Mouse (Mus musculus) midbrain, embryonic 10.5 days (tissue): ENCODE results near the gene Rpl26. TPM values are rescaled to one million over a fixed set of nuclear protein-coding genes. Genes with fewer than 3 reads are reported as not detected.

Source experiments
- DNase-seq: peaks from one replicate; pipeline ENCODE4 v3.0.0-alpha.2; 2017; ENCODE audit warnings: low spot score
- H3K27ac ChIP-seq: fragments of 300-500 bp; sonication (generic); replicated peaks from 2 replicates; pipeline ENCODE4 v1.5.1; 2016; ENCODE audit warnings: mild to moderate bottlenecking
- H3K27me3 ChIP-seq: fragments of 300-500 bp; sonication (generic); 2 replicates; pipeline ENCODE4 v1.6.1; 2016; ENCODE audit warnings: low read depth, mild to moderate bottlenecking; ENCODE audit not compliant: poor library complexity, severe bottlenecking
- H3K36me3 ChIP-seq: fragments of 300-500 bp; sonication (generic); 2 replicates; pipeline ENCODE4 v1.6.1; 2016; ENCODE audit warnings: mild to moderate bottlenecking, moderate library complexity
- H3K4me1 ChIP-seq: fragments of 300-500 bp; sonication (generic); 2 replicates; pipeline ENCODE4 v1.6.1; 2016
- H3K4me3 ChIP-seq: fragments of 300-500 bp; sonication (generic); 2 replicates; pipeline ENCODE4 v1.5.1; 2016; ENCODE audit warnings: mild to moderate bottlenecking, moderate library complexity
- H3K9me3 ChIP-seq: fragments of 300-500 bp; sonication (generic); replicated peaks from 2 replicates; pipeline ENCODE4 v1.6.1; 2016; ENCODE audit warnings: mild to moderate bottlenecking
- WGBS: fragments of 180-500 bp; shearing (Covaris S2); methylation state at CpG from one replicate; pipeline ENCODE4 v1.1.7; 2016; 5-methylcytosine and 5-hydroxymethylcytosine counted together
- polyA plus RNA-seq: library from polyadenylated mRNA; unstranded; fragments of >200 nt; fragmentation: Nextera tagmentation; extraction: Ambion mirVana; gene quantifications from 2 replicates; pipeline ENCODE4 v1.2.1, GENCODE M21; 2016

Rpl26 gene
- polyA plus RNA-seq, 1 experiment from 2014 or later = 1,017 TPM

GRCm38 (mm10) chr11:68939451-68940304, 38.3 kb downstream of the Rpl26 start:
- Histone ChIP-seq H3K36me3 (no peaks in the 10 kb centered on the region), H3K27ac (peak overlapping the region; percentile 80), H3K27me3 (no peaks in the 10 kb centered on the region), H3K9me3 (no peaks in the 10 kb centered on the region), H3K4me3 (peak overlapping the region; percentile 58), H3K4me1 (peaks cover 14% of the 10 kb centered on the region)
- 5% methylated on average over 16 of the region's 16 CpGs for WGBS
- peak; percentile 88 for DNase-seq

DNA sequence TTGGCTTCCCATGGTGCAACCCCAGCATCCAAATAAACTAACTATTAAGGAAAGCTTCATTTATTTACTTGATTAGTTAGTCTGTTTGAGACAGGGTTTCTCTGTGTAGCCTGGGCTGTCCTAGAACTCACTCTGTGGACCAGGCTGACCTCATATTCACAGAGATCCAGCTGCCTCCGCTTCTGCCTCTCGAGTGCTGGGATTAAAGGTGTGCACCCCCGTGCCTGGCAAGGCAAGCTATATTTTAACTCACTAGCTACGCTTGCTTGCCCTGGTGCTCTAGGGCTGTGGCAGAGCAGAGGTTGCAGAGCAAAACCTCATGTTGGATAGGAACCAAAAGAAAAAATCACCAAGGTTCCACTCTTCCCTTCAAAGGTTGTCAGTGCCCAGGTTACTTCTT, 39.1 kb downstream of the Rpl26 start:
- H3K27me3 ChIP-seq = no peaks in the 10 kb centered on the region
- no peak for DNase-seq
- H3K4me1 ChIP-seq = peaks cover 14% of the 10 kb centered on the region
- H3K27ac ChIP-seq = peak overlapping the region; percentile 80
- H3K36me3 ChIP-seq = no peaks in the 10 kb centered on the region
- WGBS = 66% methylated on average over 4 of the region's 4 CpGs
- peak overlapping the region; percentile 58 for H3K4me3 ChIP-seq
- no peaks in the 10 kb centered on the region for H3K9me3 ChIP-seq

DNA sequence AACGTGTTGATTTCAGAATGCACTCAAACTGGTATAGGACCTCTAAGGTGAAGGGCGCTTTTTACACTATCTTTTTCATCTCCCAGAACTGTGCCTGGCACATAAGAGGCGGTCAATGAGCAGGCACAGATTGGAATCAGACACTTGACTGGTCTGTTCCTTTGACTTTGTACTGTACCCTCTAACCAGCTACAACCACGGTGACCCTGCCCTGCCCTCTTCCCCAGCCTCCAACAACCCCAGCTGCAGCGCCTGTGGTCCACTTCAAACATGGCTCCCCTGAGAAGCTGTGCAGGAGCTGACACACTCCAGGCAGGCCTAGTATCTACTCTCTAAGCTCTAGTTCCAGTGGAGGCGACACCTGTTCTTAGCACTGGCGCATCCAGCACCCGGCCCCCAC, 41.3 kb downstream of the Rpl26 start:
- Histone ChIP-seq H3K4me3 (no peak overlapping the region), H3K9me3 (no peaks in the 10 kb centered on the region), H3K27ac (no peak overlapping the region), H3K4me1 (peaks cover 23% of the 10 kb centered on the region), H3K27me3 (peaks cover 21% of the 10 kb centered on the region), H3K36me3 (no peaks in the 10 kb centered on the region)
- DNase-seq = no peak
- 93% methylated on average over 8 of the region's 8 CpGs for WGBS

DNA sequence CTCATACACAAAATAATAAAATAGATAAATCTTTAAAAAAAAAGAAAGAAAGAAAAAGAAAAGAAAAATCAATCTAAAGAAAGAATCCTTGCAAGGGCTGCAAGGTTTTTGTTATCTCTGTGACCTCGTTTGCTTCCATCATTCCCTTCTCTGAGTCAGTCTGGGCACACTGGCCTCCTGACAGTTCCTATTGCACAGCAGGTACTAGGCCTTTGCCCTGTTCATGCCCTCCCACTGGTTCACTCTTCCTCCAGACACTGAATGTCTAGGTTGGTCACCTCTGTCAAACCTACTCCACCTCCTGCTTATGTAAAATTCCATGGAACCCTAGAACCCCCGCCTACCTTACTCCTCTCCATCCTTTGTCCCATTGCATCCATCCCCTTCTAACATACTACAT, 43.9 kb downstream of the Rpl26 start:
- no peak for DNase-seq
- Histone ChIP-seq H3K36me3 (no peaks in the 10 kb centered on the region), H3K4me3 (no peak overlapping the region), H3K27ac (no peak overlapping the region), H3K4me1 (peaks cover 17% of the 10 kb centered on the region), H3K27me3 (peaks cover 37% of the 10 kb centered on the region), H3K9me3 (no peaks in the 10 kb centered on the region)
- WGBS = 86% methylated on average over 2 of the region's 2 CpGs

GRCm38 (mm10) chr11:68946001-68946400, 44.6 kb downstream of the Rpl26 start:
- no peak overlapping the region for H3K4me3 ChIP-seq
- WGBS = 84% methylated on average over 4 of the region's 4 CpGs
- H3K27me3 ChIP-seq = peaks cover 39% of the 10 kb centered on the region
- H3K36me3 ChIP-seq = no peaks in the 10 kb centered on the region
- DNase-seq = no peak
- H3K27ac ChIP-seq = no peak overlapping the region
- H3K4me1 ChIP-seq = peaks cover 12% of the 10 kb centered on the region
- no peaks in the 10 kb centered on the region for H3K9me3 ChIP-seq

- Histone ChIP-seq H3K36me3 (no peaks in the 10 kb centered on the region), H3K9me3 (no peaks in the 10 kb centered on the region), H3K27ac (no peak overlapping the region), H3K4me1 (peaks cover 12% of the 10 kb centered on the region), H3K4me3 (peak overlapping the region; percentile 28), H3K27me3 (peaks cover 49% of the 10 kb centered on the region)
- WGBS = 6% methylated on average over 14 of the region's 16 CpGs
- DNase-seq = no peak
These were observed 45.5 kb downstream of the Rpl26 start for GRCm38 (mm10) chr11:68946806-68947440.

DNA sequence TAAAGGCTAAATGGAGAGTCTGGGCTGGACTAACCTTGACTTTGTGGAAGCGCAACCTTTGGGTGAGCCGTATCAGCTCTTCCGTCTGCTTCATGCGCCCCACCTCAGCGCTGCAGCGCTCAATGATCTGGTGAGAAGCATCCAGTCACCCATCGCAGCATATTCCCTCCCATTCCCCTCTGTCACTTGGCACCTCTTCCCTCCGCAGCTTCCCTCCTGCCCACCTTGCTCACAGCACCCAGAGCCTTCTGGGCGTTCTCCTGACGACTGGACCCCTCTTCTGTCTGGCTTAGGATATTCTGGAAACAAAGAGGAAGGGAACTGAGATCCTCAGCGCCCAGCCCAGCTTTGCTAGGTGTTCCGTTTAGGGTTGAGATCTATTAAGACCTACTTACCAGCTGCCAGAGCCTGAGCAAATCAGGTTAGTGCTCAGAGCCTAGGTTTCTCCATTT, 46.2 kb downstream of the Rpl26 start:
- 7% methylated on average over 12 of the region's 12 CpGs for WGBS
- H3K27me3 ChIP-seq = peaks cover 55% of the 10 kb centered on the region
- no peak overlapping the region for H3K27ac ChIP-seq
- peak; percentile 15 for DNase-seq
- peak overlapping the region; percentile 28 for H3K4me3 ChIP-seq
- peaks cover 12% of the 10 kb centered on the region for H3K4me1 ChIP-seq
- no peaks in the 10 kb centered on the region for H3K36me3 ChIP-seq
- H3K9me3 ChIP-seq = no peaks in the 10 kb centered on the region

DNA sequence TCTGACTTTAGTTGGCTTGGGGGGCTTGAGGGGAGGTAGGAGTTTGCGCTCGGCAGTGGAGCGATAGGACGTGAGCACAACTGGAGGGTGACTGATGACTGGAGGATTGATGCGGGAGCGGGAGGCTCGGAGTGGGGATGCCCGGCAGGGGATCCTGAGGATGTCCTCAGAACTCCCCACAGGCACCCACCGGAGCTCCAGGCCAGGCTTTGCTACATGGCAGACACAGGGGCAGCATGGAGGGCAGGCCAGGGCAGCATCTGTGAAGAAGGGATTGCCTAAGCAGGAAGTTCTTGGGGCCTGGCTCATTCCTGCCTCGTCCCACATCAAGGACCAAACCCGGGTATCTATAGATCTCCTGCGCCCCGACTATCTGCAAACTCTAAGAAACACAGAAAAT, 52.5 kb downstream of the Rpl26 start:
- Histone ChIP-seq H3K36me3 (no peaks in the 10 kb centered on the region), H3K27me3 (peaks cover 76% of the 10 kb centered on the region), H3K4me1 (peaks cover 32% of the 10 kb centered on the region), H3K4me3 (peak overlapping the region; percentile 56), H3K9me3 (no peaks in the 10 kb centered on the region), H3K27ac (peak overlapping the region; percentile 46; the same call in 1 of the 2 replicates)
- WGBS = 7% methylated on average over 13 of the region's 13 CpGs
- no peak for DNase-seq

GRCm38 (mm10) chr11:68954408-68954807, 53.0 kb downstream of the Rpl26 start:
- peaks cover 32% of the 10 kb centered on the region for H3K4me1 ChIP-seq
- peak; percentile 35 for DNase-seq
- H3K9me3 ChIP-seq = no peaks in the 10 kb centered on the region
- H3K27me3 ChIP-seq = peaks cover 74% of the 10 kb centered on the region
- peak overlapping the region; percentile 77 for H3K27ac ChIP-seq
- peak overlapping the region; percentile 56 for H3K4me3 ChIP-seq
- no peaks in the 10 kb centered on the region for H3K36me3 ChIP-seq
- under 1% methylated on average over 17 of the region's 17 CpGs for WGBS

- H3K36me3 ChIP-seq = no peaks in the 10 kb centered on the region
- no peak for DNase-seq
- H3K4me3 ChIP-seq = peak overlapping the region; percentile 56
- peak overlapping the region; percentile 77; the same call in 1 of the 2 replicates for H3K27ac ChIP-seq
- H3K27me3 ChIP-seq = peaks cover 70% of the 10 kb centered on the region
- no peaks in the 10 kb centered on the region for H3K9me3 ChIP-seq
- H3K4me1 ChIP-seq = peaks cover 30% of the 10 kb centered on the region
- WGBS = 63% methylated on average over 5 of the region's 5 CpGs
These were observed 54.1 kb downstream of the Rpl26 start for GRCm38 (mm10) chr11:68955473-68955872.

DNA sequence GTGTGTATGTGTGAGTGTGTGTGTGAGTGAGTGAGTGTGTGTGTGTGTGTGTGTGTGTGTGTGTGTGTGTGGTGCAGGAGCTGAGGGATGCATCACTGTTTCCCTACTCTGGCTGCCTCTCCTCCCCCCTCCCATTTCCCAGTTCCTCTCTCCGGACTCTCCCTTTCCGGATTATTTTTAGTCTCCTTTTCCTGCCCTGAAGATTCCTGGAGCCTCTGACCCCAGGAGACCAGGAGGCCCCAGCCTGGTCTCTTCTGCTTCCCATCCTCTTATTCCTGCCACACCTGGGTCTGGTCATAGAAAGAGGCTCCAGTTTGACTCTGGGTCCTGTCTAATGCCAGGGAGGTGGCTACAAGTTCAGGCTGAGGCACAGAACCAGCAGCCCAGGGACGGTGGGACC, 54.7 kb downstream of the Rpl26 start:
- whole genome bisulfite sequencing = 55% methylated on average over 3 of the region's 3 CpGs
- H3K27me3 ChIP-seq = peaks cover 66% of the 10 kb centered on the region
- H3K4me1 ChIP-seq = peaks cover 30% of the 10 kb centered on the region
- H3K4me3 ChIP-seq = peak overlapping the region; percentile 29; the same call in 1 of the 2 replicates
- no peaks in the 10 kb centered on the region for H3K9me3 ChIP-seq
- no peak overlapping the region for H3K27ac ChIP-seq
- H3K36me3 ChIP-seq = no peaks in the 10 kb centered on the region
- no peak for DNase-seq
